In genomic region chr11:107161215-107161614, GRCm38 (mm10) we compare ENCODE assay signal across 20 mouse cellular contexts.
"Had no signal": no experiment of that assay in that cellular context is flagged by ENCODE, and none has a peak within 500 bp of the region (broad histone marks: within the 10 kb centered on the region; RNA-seq: fewer than 3 reads in every experiment).

No protein-coding gene starts in this region.

- H3K27ac ChIP-seq: kidney, postnatal 0 days; limb, embryonic 12.5 days; limb, embryonic 15.5 days; liver, embryonic 14.5 days; midbrain, embryonic 12.5 days; midbrain, embryonic 15.5 days; stomach, embryonic 15.5 days had no signal

- H3K9me3 ChIP-seq: limb, embryonic 12.5 days; limb, embryonic 15.5 days; megakaryocyte, embryonic 14.5 days; midbrain, embryonic 12.5 days; midbrain, embryonic 15.5 days; stomach, embryonic 15.5 days had no signal

- H3K4me1 ChIP-seq: limb, embryonic 12.5 days; limb, embryonic 15.5 days; midbrain, embryonic 12.5 days; midbrain, embryonic 15.5 days; stomach, embryonic 15.5 days had no signal

- DNase-seq: kidney, adult 2 months; kidney, postnatal 25 days; left cerebral cortex, postnatal 4 days; liver, postnatal 0 days; lung, embryonic 14.5 days; lung, postnatal 36 days; right cerebral cortex, adult 18-20 months; right cerebral cortex, postnatal 14 days; spleen, adult 18-20 months; thymus, postnatal 25 days had no signal

- H3K9ac ChIP-seq: limb, embryonic 12.5 days; limb, embryonic 15.5 days; liver, embryonic 14.5 days; liver, postnatal 0 days; lung, embryonic 14.5 days; midbrain, embryonic 12.5 days; midbrain, embryonic 15.5 days; stomach, embryonic 15.5 days had no signal

- H3K4me2 ChIP-seq: limb, embryonic 12.5 days; limb, embryonic 15.5 days; liver, embryonic 11.5 days; lung, embryonic 14.5 days; midbrain, embryonic 12.5 days; midbrain, embryonic 15.5 days; stomach, embryonic 15.5 days had no signal

- H3K4me3 ChIP-seq: limb, embryonic 12.5 days; limb, embryonic 15.5 days; megakaryocyte, embryonic 14.5 days; midbrain, embryonic 12.5 days; midbrain, embryonic 15.5 days; stomach, embryonic 15.5 days had no signal

- ATAC-seq: liver, postnatal 0 days; lung, postnatal 0 days; midbrain, embryonic 15.5 days had no signal

- H3K27me3 ChIP-seq: limb, embryonic 12.5 days; limb, embryonic 15.5 days; midbrain, embryonic 12.5 days; midbrain, embryonic 15.5 days; stomach, embryonic 15.5 days had no signal
